Mouse (Mus musculus): ENCODE measurements at regions not wholly inside any gene's neighbourhood (a gene's known extent, or its start where the extent isn't known, plus 50 kb on each side); places are given as distances from the start of the nearest gene placed in this dataset.

DNA sequence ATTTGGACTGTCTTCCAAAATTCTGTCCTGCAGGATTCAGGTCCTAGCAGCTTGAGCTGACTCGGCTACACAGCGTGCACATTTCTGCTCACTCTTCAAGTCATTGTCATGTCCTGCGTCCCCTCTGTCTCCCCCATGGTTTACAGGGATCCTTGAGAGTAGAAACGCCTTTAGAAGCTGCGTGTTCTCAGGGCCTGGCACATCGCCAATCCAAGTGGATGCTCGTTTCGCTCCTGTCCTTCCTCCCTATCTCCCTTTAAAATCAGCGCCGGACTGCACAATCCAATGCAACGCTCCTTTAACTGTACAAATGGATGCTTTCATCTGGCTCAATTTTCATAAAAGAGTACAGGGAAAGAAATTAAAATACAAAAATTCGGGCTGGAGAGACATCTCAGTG is 201.6 kb downstream of the Cdh26 start:
- Histone ChIP-seq H3K4me1 (peaks cover 83% of the 10 kb centered on the region), H3K27ac (no peak overlapping the region)
- WGBS, result 55% methylated on average over 12 of the region's 12 CpGs

DNA sequence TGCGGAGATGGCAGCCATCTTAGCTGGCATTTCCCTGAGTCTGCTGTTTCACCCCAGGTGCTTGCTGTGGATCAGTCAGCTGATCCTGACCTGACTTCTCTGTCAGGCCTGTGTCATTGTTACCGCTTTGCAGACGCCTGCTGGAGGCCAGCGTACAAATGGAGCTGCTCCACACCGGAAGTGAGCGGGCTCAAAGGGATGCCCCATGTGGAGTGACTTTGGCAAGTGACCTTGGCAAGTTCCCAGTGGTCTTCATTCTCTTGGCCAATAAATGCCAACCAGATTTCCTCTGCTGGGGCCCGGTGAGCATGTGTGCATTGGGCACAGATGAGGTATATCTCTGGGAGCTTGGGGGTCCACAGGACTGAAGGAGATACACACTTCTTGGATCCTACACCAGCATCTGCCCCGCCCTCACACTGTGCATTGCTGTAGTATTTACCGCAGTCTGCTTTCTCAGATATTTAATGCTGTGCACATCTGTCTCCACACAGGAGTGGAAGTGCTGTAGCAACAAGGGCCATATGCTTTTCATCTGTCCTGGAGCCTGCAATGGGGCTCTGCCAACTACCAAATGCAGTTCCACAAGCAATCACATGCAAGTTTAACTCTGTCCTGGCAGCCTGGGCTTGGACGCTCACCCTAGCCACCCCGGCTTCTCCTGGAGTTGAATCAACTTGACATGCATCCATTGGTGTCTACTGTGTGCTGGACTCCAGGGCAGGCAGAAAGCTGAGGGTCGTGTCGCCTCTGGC is 202.7 kb downstream of the Cdh26 start:
- Histone ChIP-seq H3K4me3 (no peak overlapping the region), H3K9me3 (no peaks in the 10 kb centered on the region), H3K36me3 (no peaks in the 10 kb centered on the region), H3K4me1 (peaks cover 72% of the 10 kb centered on the region), H3K4me2 (no peak overlapping the region), H3K27me3 (no peaks in the 10 kb centered on the region), H3K9ac (no peak overlapping the region), H3K27ac (peak overlapping the region; percentile 55; the same call in 1 of the 2 replicates)
- no peak for ATAC-seq (ENCODE audit: insufficient number of reproducible peaks, insufficient read depth, low FRiP score, low TSS enrichment, low read depth)
- WGBS, result 59% methylated on average over 13 of the region's 13 CpGs

More for the DNA sequence above, 201.6 kb downstream of the Cdh26 start:
- no peaks in the 10 kb centered on the region for H3K27me3 ChIP-seq
- H3K4me2 ChIP-seq, result no peak overlapping the region
- H3K4me3 ChIP-seq, result no peak overlapping the region
- no peak for ATAC-seq (ENCODE audit: insufficient number of reproducible peaks, insufficient read depth, low FRiP score, low TSS enrichment, low read depth)
- H3K36me3 ChIP-seq, result no peaks in the 10 kb centered on the region
- H3K9me3 ChIP-seq, result no peaks in the 10 kb centered on the region
- no peak overlapping the region for H3K9ac ChIP-seq

DNA sequence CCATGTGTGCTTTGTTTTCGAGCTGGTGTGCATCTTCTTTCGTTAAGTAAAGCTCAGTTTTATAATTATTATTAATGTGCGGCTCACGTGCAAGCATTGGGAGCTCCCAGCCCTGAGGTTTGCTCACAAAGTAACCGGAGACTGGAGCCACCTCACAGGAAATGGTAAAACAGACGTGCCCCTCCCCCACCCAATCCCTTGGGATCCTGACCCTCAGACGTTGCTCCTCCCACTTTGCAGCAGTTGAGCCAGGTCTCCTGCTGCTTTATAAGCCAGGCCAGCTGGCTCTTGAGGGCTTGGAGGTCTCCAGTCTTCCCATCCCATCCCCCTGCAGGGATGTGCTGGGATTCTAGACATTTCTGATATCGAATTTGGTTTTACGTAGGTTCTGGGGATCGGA is 203.8 kb downstream of the Cdh26 start:
- H3K27me3 ChIP-seq, result no peaks in the 10 kb centered on the region
- H3K9ac ChIP-seq, result no peak overlapping the region
- H3K36me3 ChIP-seq, result no peaks in the 10 kb centered on the region
- no peak overlapping the region for H3K4me3 ChIP-seq
- ATAC-seq (ENCODE audit: insufficient number of reproducible peaks, insufficient read depth, low FRiP score, low TSS enrichment, low read depth), result no peak
- H3K9me3 ChIP-seq, result no peaks in the 10 kb centered on the region
- 48% methylated on average over 10 of the region's 10 CpGs for WGBS
- no peak overlapping the region for H3K4me2 ChIP-seq
- peaks cover 63% of the 10 kb centered on the region for H3K4me1 ChIP-seq
- H3K27ac ChIP-seq, result no peak overlapping the region

DNA sequence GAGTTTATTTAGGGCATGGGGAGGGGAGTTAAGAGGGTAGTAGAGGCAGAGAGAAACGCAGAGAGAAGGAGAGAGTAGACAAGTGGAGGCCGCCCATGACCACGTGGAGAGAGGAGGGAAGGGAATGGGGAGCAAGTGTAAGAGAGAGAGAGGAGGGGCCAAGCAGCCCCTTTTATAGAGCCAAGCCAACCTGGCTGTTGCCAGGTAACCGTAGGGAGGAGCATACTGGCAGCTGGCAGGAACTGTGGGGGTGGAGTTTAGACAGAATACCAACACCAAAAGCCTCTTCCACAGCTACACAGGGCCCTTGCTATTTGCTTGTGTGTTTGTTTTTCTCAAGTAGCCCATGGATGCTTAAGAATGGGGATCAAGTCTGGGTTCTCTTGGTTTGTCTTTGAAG is 205.4 kb downstream of the Cdh26 start:
- ATAC-seq (ENCODE audit: insufficient number of reproducible peaks, insufficient read depth, low FRiP score, low TSS enrichment, low read depth), result no peak
- Histone ChIP-seq H3K4me1 (peaks cover 54% of the 10 kb centered on the region), H3K4me2 (no peak overlapping the region), H3K9ac (no peak overlapping the region), H3K27me3 (no peaks in the 10 kb centered on the region), H3K9me3 (no peaks in the 10 kb centered on the region), H3K4me3 (no peak overlapping the region), H3K36me3 (no peaks in the 10 kb centered on the region), H3K27ac (no peak overlapping the region)
- WGBS, result 50% methylated on average over 4 of the region's 4 CpGs

DNA sequence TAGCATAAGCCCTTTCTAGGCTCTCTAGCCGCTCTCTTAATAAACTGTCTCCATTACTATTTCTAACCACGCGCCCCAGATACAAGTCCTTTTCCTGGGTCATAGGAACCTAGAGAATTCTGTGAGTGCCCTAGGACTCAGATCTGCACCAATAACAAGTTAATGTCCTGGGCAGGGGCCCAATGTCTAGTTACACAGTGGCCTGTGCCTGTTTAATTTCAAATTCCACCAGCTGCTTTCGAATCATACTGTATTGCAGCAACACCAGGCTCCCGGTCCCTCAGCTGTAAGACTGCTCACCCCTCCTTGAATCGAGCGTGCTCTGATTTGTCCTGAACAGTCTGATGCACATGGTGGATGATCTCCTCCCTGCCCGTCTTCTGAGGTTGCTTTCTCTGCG is 206.6 kb downstream of the Cdh26 start:
- H3K4me1 ChIP-seq, result peaks cover 41% of the 10 kb centered on the region
- ATAC-seq (ENCODE audit: insufficient number of reproducible peaks, insufficient read depth, low FRiP score, low TSS enrichment, low read depth), result no peak
- H3K27me3 ChIP-seq, result no peaks in the 10 kb centered on the region
- H3K9ac ChIP-seq, result no peak overlapping the region
- no peaks in the 10 kb centered on the region for H3K9me3 ChIP-seq
- H3K27ac ChIP-seq, result no peak overlapping the region
- no peak overlapping the region for H3K4me2 ChIP-seq
- H3K4me3 ChIP-seq, result no peak overlapping the region
- WGBS, result 83% methylated on average over 9 of the region's 9 CpGs
- no peaks in the 10 kb centered on the region for H3K36me3 ChIP-seq

DNA sequence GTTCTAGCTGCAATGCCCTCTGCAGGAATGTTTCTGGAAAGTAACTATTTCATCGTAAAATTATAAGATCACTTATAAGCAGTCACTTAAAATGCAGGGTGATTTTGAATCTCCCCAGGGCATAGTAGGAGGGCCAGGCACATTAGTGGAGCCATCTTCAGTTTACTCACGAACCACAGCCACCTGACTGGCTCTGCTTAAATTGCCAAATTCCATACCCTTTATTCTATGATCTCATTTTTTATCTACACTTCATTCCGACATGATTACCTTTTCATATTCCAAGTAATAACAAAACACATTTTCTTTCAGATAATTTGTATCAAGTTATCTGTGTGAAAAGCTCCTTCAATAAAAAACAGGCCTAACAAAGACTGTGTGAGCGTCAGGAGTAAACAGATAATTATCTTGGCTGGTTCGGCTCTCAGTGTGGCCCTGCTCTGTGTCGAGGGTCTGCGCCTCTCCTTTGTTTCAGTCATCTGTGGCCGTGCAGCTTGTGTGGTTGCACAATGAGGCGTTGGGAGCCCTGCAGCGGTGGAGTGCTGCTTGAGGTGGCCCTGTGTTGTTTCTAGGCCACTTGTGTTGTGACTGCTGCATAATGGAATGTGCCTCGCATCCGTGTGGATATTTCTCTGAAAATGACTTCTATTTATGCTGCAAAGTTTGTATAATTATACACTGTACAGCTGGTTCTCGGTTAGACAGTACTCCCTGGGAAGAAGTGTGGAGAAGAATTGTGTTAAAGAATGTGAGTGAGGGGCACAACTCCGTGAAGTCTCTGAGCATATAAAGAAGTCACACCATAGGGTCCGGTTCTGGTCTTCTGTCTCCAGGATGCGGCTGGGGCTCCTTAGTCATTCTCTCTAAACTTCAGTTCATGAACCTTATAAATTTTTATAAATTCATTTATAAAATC is 212.1 kb downstream of the Cdh26 start:
- no peak for ATAC-seq (ENCODE audit: insufficient number of reproducible peaks, insufficient read depth, low FRiP score, low TSS enrichment, low read depth)
- Histone ChIP-seq H3K4me3 (no peak overlapping the region), H3K4me1 (no peaks in the 10 kb centered on the region), H3K27me3 (no peaks in the 10 kb centered on the region), H3K9me3 (no peaks in the 10 kb centered on the region), H3K4me2 (no peak overlapping the region), H3K9ac (no peak overlapping the region), H3K36me3 (no peaks in the 10 kb centered on the region), H3K27ac (no peak overlapping the region)
- 55% methylated on average over 16 of the region's 16 CpGs for WGBS

DNA sequence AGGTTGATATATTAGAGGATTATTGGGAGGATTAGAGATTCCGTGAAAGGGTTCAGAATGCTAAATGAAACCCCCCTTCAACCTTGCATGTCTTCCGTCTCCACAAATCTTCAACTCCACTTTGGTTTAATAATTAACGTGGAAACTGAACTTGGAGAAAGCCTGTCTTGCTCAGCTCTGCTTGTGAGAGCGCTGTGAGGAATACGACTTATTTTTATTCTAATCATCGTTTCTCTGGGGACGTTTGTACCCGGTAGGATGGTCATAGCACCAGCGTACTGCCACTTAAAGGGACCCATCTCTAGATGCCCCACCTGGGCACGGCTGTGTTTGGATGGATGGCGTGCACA is 212.7 kb downstream of the Cdh26 start:
- H3K27ac ChIP-seq, result no peak overlapping the region
- H3K9ac ChIP-seq, result no peak overlapping the region
- WGBS, result 89% methylated on average over 11 of the region's 11 CpGs
- H3K27me3 ChIP-seq, result no peaks in the 10 kb centered on the region
- H3K36me3 ChIP-seq, result no peaks in the 10 kb centered on the region
- no peak overlapping the region for H3K4me2 ChIP-seq
- no peak for ATAC-seq (ENCODE audit: insufficient number of reproducible peaks, insufficient read depth, low FRiP score, low TSS enrichment, low read depth)
- H3K4me1 ChIP-seq, result no peaks in the 10 kb centered on the region
- no peaks in the 10 kb centered on the region for H3K9me3 ChIP-seq
- no peak overlapping the region for H3K4me3 ChIP-seq

DNA sequence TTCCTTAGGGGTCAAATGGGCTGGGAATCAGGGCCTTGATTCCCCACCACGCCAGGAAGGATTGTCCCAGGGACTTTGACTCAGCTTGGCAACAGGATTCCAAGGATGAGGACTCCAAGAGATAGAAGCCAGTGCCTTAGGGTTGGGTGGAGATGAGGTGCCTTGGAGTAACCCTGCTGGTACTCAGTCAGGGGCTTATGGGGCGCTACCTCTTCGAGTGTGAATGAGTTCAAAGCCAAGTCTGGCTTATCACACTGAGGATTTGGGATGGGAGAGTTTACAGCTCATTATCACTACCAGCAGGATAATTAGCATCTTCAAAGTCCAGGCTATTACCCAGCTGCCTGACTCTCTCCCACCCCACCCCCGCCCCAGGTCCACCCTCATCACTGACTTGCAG is 213.5 kb downstream of the Cdh26 start:
- no peak for ATAC-seq (ENCODE audit: insufficient number of reproducible peaks, insufficient read depth, low FRiP score, low TSS enrichment, low read depth)
- 56% methylated on average over 4 of the region's 4 CpGs for WGBS
- H3K27me3 ChIP-seq, result no peaks in the 10 kb centered on the region

DNA sequence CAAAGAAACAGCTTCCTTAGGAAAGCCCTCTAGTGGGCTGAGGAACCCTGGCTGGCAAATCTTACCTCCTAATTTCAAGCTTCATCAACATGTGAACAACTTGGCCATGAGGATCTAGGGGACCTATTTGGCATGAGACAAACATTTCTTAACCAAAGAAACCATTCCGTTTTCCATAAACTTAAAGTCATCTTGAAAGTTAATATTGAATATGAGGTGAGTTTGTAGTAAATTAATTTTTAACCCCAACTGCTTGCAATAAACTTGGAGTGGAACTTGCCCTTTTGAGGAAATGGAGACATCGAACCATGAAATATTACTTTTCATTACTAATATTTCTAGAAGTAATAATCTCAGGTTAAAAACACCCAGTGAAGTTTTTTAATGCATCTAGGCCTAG is 229.7 kb downstream of the Cdh26 start:
- ATAC-seq (ENCODE audit: insufficient number of reproducible peaks, insufficient read depth, low FRiP score, low TSS enrichment, low read depth), result no peak

More for the DNA sequence above, 213.5 kb downstream of the Cdh26 start:
- no peak overlapping the region for H3K4me2 ChIP-seq
- H3K4me3 ChIP-seq, result no peak overlapping the region
- no peak overlapping the region for H3K9ac ChIP-seq
- H3K9me3 ChIP-seq, result no peaks in the 10 kb centered on the region
- no peaks in the 10 kb centered on the region for H3K36me3 ChIP-seq
- no peaks in the 10 kb centered on the region for H3K4me1 ChIP-seq
- H3K27ac ChIP-seq, result no peak overlapping the region

DNA sequence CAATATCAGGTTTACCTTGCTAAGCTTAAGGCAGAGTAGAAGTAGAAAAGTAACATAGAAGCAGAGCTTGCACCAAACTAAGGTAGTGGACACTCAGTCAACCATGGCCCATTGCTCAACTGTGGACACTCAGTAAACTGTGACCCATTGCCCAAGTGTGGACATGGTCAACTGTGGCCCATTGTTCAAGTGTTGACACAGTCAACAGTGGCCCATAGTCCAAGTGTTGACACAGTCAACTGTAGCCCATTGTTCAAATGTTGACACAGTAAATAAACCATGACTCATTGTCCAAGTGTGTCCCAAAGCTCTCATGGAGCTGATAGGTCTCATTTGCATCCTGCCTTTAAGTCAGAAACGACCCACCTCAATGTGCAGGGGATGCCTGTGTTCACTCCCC is 232.1 kb downstream of the Cdh26 start:
- Histone ChIP-seq H3K36me3 (no peaks in the 10 kb centered on the region), H3K4me1 (no peaks in the 10 kb centered on the region), H3K27me3 (0 out of 2 replicates have a peak, but pooled peaks cover 11% of the 10 kb centered on the region), H3K9me3 (no peaks in the 10 kb centered on the region), H3K4me3 (no peak overlapping the region), H3K27ac (no peak overlapping the region), H3K9ac (no peak overlapping the region), H3K4me2 (no peak overlapping the region)
- ATAC-seq (ENCODE audit: insufficient number of reproducible peaks, insufficient read depth, low FRiP score, low TSS enrichment, low read depth), result no peak
- 45% methylated on average over 1 of the region's 1 CpGs for WGBS

More for the DNA sequence above, 229.7 kb downstream of the Cdh26 start:
- Histone ChIP-seq H3K9ac (no peak overlapping the region), H3K4me1 (no peaks in the 10 kb centered on the region), H3K36me3 (no peaks in the 10 kb centered on the region), H3K27ac (no peak overlapping the region), H3K27me3 (no peaks in the 10 kb centered on the region), H3K4me2 (no peak overlapping the region), H3K9me3 (no peaks in the 10 kb centered on the region), H3K4me3 (no peak overlapping the region)
- WGBS, result 83% methylated on average over 2 of the region's 2 CpGs

DNA sequence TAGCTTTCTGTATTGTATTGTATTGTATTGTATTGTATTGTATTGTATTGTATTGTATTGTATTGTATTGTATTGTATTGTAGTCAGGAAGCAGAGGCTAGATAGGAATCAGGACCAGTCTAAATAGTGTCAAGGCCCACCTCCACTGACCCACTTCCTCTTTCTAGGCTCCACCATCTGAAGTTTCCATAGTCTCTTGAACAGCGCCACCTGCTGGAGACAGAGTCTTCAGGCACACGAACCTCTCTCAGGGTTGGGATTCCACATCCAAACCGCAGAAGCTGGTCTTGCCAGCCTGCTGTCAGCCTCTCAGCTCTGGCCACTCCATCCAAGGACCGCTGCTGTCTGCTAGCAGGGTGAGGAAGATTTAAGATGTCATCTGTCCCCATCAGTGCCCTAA is 234.6 kb downstream of the Cdh26 start:
- no peak for ATAC-seq (ENCODE audit: insufficient number of reproducible peaks, insufficient read depth, low FRiP score, low TSS enrichment, low read depth)
- no peaks in the 10 kb centered on the region for H3K9me3 ChIP-seq
- peaks cover 25% of the 10 kb centered on the region; the same call in 1 of the 2 replicates for H3K27me3 ChIP-seq
- H3K4me2 ChIP-seq, result no peak overlapping the region
- no peak overlapping the region for H3K27ac ChIP-seq
- no peak overlapping the region for H3K4me3 ChIP-seq
- WGBS, result 12% methylated on average over 4 of the region's 4 CpGs
- H3K4me1 ChIP-seq, result 0 out of 2 replicates have a peak, but pooled peaks cover under 1% of the 10 kb centered on the region
- no peak overlapping the region for H3K9ac ChIP-seq
- H3K36me3 ChIP-seq, result no peaks in the 10 kb centered on the region

DNA sequence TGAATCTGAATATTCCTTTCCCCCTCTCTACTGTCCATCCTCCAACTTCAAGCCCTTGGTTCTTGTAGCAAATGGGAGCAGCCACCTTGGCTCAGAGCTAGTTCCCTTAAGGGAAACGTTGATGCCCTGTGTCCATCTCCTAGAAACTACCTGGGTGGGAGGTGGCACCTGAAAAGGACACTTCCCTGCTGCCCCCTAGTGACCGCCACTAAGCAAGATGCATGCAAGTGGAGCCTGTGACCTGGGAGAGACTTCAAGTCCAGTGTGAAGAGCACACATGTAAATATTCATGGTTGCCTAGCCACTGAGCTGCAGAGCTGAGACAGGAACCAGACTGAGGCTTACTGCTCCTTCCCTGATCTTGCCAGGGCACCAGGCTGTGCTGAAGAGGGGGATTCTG is 238.1 kb downstream of the Cdh26 start:
- H3K9ac ChIP-seq, result no peak overlapping the region
- no peaks in the 10 kb centered on the region for H3K9me3 ChIP-seq
- no peak overlapping the region for H3K4me2 ChIP-seq
- H3K4me3 ChIP-seq, result no peak overlapping the region
- H3K4me1 ChIP-seq, result 0 out of 2 replicates have a peak, but pooled peaks cover 4% of the 10 kb centered on the region
- WGBS, result 15% methylated on average over 2 of the region's 2 CpGs
- H3K27ac ChIP-seq, result no peak overlapping the region
- peaks cover 25% of the 10 kb centered on the region; the same call in 1 of the 2 replicates for H3K27me3 ChIP-seq
- no peaks in the 10 kb centered on the region for H3K36me3 ChIP-seq
- ATAC-seq (ENCODE audit: insufficient number of reproducible peaks, insufficient read depth, low FRiP score, low TSS enrichment, low read depth), result no peak
